Mouse (Mus musculus): ENCODE data around the gene Rims3.

The Rims3 gene

GRCm38 (mm10) chr4:120893656-120894401 lies 39.2 kb downstream of the Rims3 start:
- no peak for DNase-seq

- DNase-seq: no peak
These were observed 40.0 kb downstream of the Rims3 start for GRCm38 (mm10) chr4:120894584-120894983.

GRCm38 (mm10) chr4:120895226-120895625 lies 40.6 kb downstream of the Rims3 start:
- no peak for DNase-seq

GRCm38 (mm10) chr4:120895810-120896584 lies 41.4 kb downstream of the Rims3 start:
- no peak for DNase-seq

- DNase-seq: no peak
These were observed 49.9 kb downstream of the Rims3 start for GRCm38 (mm10) chr4:120904533-120904932.

GRCm38 (mm10) chr4:120905644-120906043 lies 51.0 kb downstream of the Rims3 start:
- DNase-seq: no peak

- DNase-seq: no peak
These were observed 55.0 kb downstream of the Rims3 start for GRCm38 (mm10) chr4:120909558-120910150.

- no peak for DNase-seq
These were observed 56.5 kb downstream of the Rims3 start for GRCm38 (mm10) chr4:120911086-120911485.

- DNase-seq: no peak
These were observed 58.2 kb downstream of the Rims3 start for GRCm38 (mm10) chr4:120912866-120913265.

GRCm38 (mm10) chr4:120913443-120913842 lies 58.8 kb downstream of the Rims3 start:
- DNase-seq: no peak

- no peak for DNase-seq
These were observed 59.2 kb downstream of the Rims3 start for GRCm38 (mm10) chr4:120913861-120914260.

GRCm38 (mm10) chr4:120914501-120914900 lies 59.9 kb downstream of the Rims3 start:
- DNase-seq: no peak

GRCm38 (mm10) chr4:120921461-120921860 lies 66.8 kb downstream of the Rims3 start:
- DNase-seq: no peak

- DNase-seq: peak; percentile 87
These were observed 70.1 kb downstream of the Rims3 start, which contains the start of gene Exo5 for GRCm38 (mm10) chr4:120924554-120925299. Exo5 (minus strand) TSS chr4:120925017.

- DNase-seq: no peak
These were observed 70.8 kb downstream of the Rims3 start for GRCm38 (mm10) chr4:120925386-120925785.

- no peak for DNase-seq
These were observed 74.1 kb downstream of the Rims3 start for GRCm38 (mm10) chr4:120928686-120929085.

GRCm38 (mm10) chr4:120930736-120931135 lies 76.1 kb downstream of the Rims3 start:
- DNase-seq: no peak

- DNase-seq: no peak
These were observed 80.4 kb downstream of the Rims3 start for GRCm38 (mm10) chr4:120935006-120935405.

All from right cerebral cortex, postnatal 25 days (tissue).